Mouse (Mus musculus) ES-E14 (cell line): ENCODE results near the gene Smim24. TPM values are rescaled to one million over a fixed set of nuclear protein-coding genes. Genes with fewer than 3 reads are reported as not detected.

ENCODE experiments used
- DNase-seq: peaks from one replicate; pipeline ENCODE4 v3.0.0-alpha.2; 2013; ENCODE audit warnings: low read depth, low spot score
- H3K27ac ChIP-seq: 2 replicates; pipeline ENCODE4 v1.5.1; 2012; ENCODE audit warnings: low read depth, mild to moderate bottlenecking, low read length, moderate library complexity, mixed read lengths; ENCODE audit not compliant: poor library complexity, insufficient read depth, severe bottlenecking
- H3K36me3 ChIP-seq: 2 replicates; pipeline ENCODE4 v1.6.1; 2012; ENCODE audit warnings: mild to moderate bottlenecking, low read length, moderate library complexity, mixed read lengths; ENCODE audit not compliant: control insufficient read depth, poor library complexity, insufficient read depth, severe bottlenecking
- H3K4me1 ChIP-seq, 2 experiments: fragments of 150-350 bp in 1 of 2; sonication (generic) in 1 of 2; 2 replicates each; pipeline ENCODE4 v1.6.1; 2012; ENCODE audit warnings: low read length in 2 of 2, mild to moderate bottlenecking in 1 of 2, mixed read lengths in 1 of 2; ENCODE audit not compliant: control insufficient read depth in 2 of 2, insufficient read depth in 2 of 2, poor library complexity in 1 of 2
- H3K4me3 ChIP-seq, 2 experiments: fragments of 150-350 bp in 1 of 2; sonication (generic) in 1 of 2; 2 replicates each; pipeline ENCODE4 v1.5.1; 2012; ENCODE audit warnings: low read length in 2 of 2, low read depth in 1 of 2, mild to moderate bottlenecking in 1 of 2, mixed read lengths in 1 of 2; ENCODE audit not compliant: insufficient read depth in 1 of 2, poor library complexity in 1 of 2, severe bottlenecking in 1 of 2
- H3K9ac ChIP-seq: 2 replicates; pipeline ENCODE4 v1.6.1; 2012; ENCODE audit warnings: low read depth, mild to moderate bottlenecking, low read length, mixed read lengths; ENCODE audit not compliant: poor library complexity, insufficient read depth, severe bottlenecking
- H3K9me3 ChIP-seq: fragments of 150-350 bp; sonication (generic); 2 replicates; pipeline ENCODE4 v1.6.1; 2012; ENCODE audit warnings: low read depth, mild to moderate bottlenecking, low read length; ENCODE audit not compliant: control insufficient read depth, insufficient read depth
- CHD2 ChIP-seq: IDR thresholded peaks from 2 replicates; pipeline ENCODE4 v1.6.1; 2014; ENCODE audit warnings: mild to moderate bottlenecking, low read depth, low read length, inconsistent platforms
- HCFC1 ChIP-seq: IDR thresholded peaks from 2 replicates; pipeline ENCODE4 v1.6.1; 2012; ENCODE audit warnings: low read length, inconsistent platforms, borderline replicate concordance; ENCODE audit not compliant: insufficient read depth
- MAFK ChIP-seq: IDR thresholded peaks from 2 replicates; pipeline ENCODE4 v1.6.1; 2014; ENCODE audit warnings: mild to moderate bottlenecking, low read depth, low read length, inconsistent platforms; ENCODE audit not compliant: insufficient read depth
- ZC3H11A ChIP-seq: IDR thresholded peaks from 2 replicates; pipeline ENCODE4 v1.6.1; 2012; ENCODE audit warnings: low read depth, mild to moderate bottlenecking, inconsistent platforms, low read length, borderline replicate concordance
- ZNF384 ChIP-seq: IDR thresholded peaks from 2 replicates; pipeline ENCODE4 v1.6.1; 2012; ENCODE audit warnings: low read depth, low read length, inconsistent platforms
- in situ Hi-C, 2 experiments: fragments of 600-800 bp; cut with MboI; formaldehyde crosslinking; loops; one replicate each; pipeline ENCODE4 v1.15.1; 2025; ENCODE audit warnings: low sequenced_read_pairs in 2 of 2, inconsistent platforms in 1 of 2; ENCODE audit not compliant: unreplicated experiment in 2 of 2
- total RNA-seq: library from RNA; depleted of rRNA; stranded (reverse); fragments of 300-350 nt; gene quantifications from 2 replicates; pipeline ENCODE4 v1.2.3, GENCODE M21; 2012

Smim24 gene
- total RNA-seq, 1 experiment, result 1.7 TPM

GRCm38 (mm10) chr10:81406504-81407440, 13.9 kb downstream of the Smim24 start:
- no peak for DNase-seq
- H3K9me3 ChIP-seq, result no peaks in the 10 kb centered on the region
- H3K4me1 ChIP-seq, result peaks cover 3 to 69% of the 10 kb centered on the region in 2 experiments; a peak in 3 of 4 replicates
- H3K9ac ChIP-seq, result no peak overlapping the region
- peak overlapping the region in 1 of 2 experiments; percentile 57; a peak in 2 of 4 replicates for H3K4me3 ChIP-seq
- H3K27ac ChIP-seq, result no peak overlapping the region
- peaks cover 10% of the 10 kb centered on the region; the same call in 1 of the 2 replicates for H3K36me3 ChIP-seq
- no peak for TF ChIP-seq ZC3H11A
- TF ChIP-seq CHD2, result no peak
- no peak for TF ChIP-seq ZNF384
- TF ChIP-seq MAFK, result no peak
- TF ChIP-seq HCFC1, result no peak
- in situ Hi-C loops, result no loop called here

GRCm38 (mm10) chr10:81407539-81408423, 14.9 kb downstream of the Smim24 start:
- no peak for DNase-seq
- Histone ChIP-seq H3K36me3 (peaks cover 12% of the 10 kb centered on the region; the same call in 1 of the 2 replicates), H3K9me3 (no peaks in the 10 kb centered on the region), H3K27ac (no peak overlapping the region), H3K9ac (0 out of 2 replicates have a peak overlapping the region, but pooled peaks have one; percentile 17), H3K4me1 (peaks cover 3 to 74% of the 10 kb centered on the region in 2 experiments; a peak in 3 of 4 replicates), H3K4me3 (peak overlapping the region in 1 of 2 experiments; percentile 57; a peak in 2 of 4 replicates)
- no peak for TF ChIP-seq ZNF384
- TF ChIP-seq ZC3H11A, result no peak
- TF ChIP-seq MAFK, result no peak
- no peak for TF ChIP-seq HCFC1
- TF ChIP-seq CHD2, result no peak
- in situ Hi-C loops, result no loop called here

GRCm38 (mm10) chr10:81408424-81408729, 15.5 kb downstream of the Smim24 start:
- Histone ChIP-seq H3K4me1 (peaks cover 3 to 73% of the 10 kb centered on the region in 2 experiments; a peak in 3 of 4 replicates), H3K4me3 (peak overlapping the region in 1 of 2 experiments; percentile 19; a peak in 2 of 4 replicates), H3K9me3 (no peaks in the 10 kb centered on the region), H3K36me3 (peaks cover 12% of the 10 kb centered on the region; the same call in 1 of the 2 replicates), H3K27ac (no peak overlapping the region), H3K9ac (no peak overlapping the region; the same call in 1 of the 2 replicates)
- in situ Hi-C loops, result no loop called here
- TF ChIP-seq ZC3H11A (no peak), CHD2 (no peak), HCFC1 (no peak), MAFK (no peak), ZNF384 (no peak)
- DNase-seq, result no peak

GRCm38 (mm10) chr10:81408871-81409291, 16.0 kb downstream of the Smim24 start:
- peak overlapping the region; percentile 38 for H3K27ac ChIP-seq
- TF ChIP-seq ZC3H11A (no peak), HCFC1 (no peak), MAFK (no peak), ZNF384 (no peak), CHD2 (no peak)
- peaks cover under 1 to 72% of the 10 kb centered on the region in 2 experiments; a peak in 3 of 4 replicates for H3K4me1 ChIP-seq
- H3K4me3 ChIP-seq, result peak overlapping the region; percentile 19 to 37; a peak in 3 of 4 replicates
- in situ Hi-C loops, result no loop called here
- H3K9me3 ChIP-seq, result no peaks in the 10 kb centered on the region
- no peak overlapping the region for H3K9ac ChIP-seq
- peaks cover 12% of the 10 kb centered on the region; the same call in 1 of the 2 replicates for H3K36me3 ChIP-seq
- DNase-seq, result no peak
